Mouse (Mus musculus) MEL (cell line): ENCODE data around the gene Tmem232. TPM values are rescaled to one million over a fixed set of nuclear protein-coding genes. Genes with fewer than 3 reads are reported as not detected.

Source experiments
- DNase-seq: peaks from one replicate; pipeline ENCODE4 v3.0.0; 2011; ENCODE audit warnings: low read depth, low spot score
- H3K27ac ChIP-seq: 2 replicates; pipeline ENCODE4 v1.5.1; 2012; ENCODE audit warnings: low read depth, mild to moderate bottlenecking, control low read depth, low read length, moderate library complexity; ENCODE audit not compliant: control insufficient read depth
- H3K27me3 ChIP-seq, 2 experiments: fragments of 150-350 bp in 1 of 2; sonication (generic) in 1 of 2; 2 replicates each; pipeline ENCODE4 v1.6.1; 2012; ENCODE audit warnings: low read length in 2 of 2, mild to moderate bottlenecking in 2 of 2, improper control_type of control experiment in 1 of 2, moderate library complexity in 1 of 2; ENCODE audit not compliant: insufficient read depth in 2 of 2, control insufficient read depth in 1 of 2
- H3K36me3 ChIP-seq, 2 experiments: 2 replicates each; pipeline ENCODE4 v1.6.1; 2012 to 2014; ENCODE audit warnings: low read length in 2 of 2, improper control_type of control experiment in 1 of 2, inconsistent platforms in 1 of 2, mild to moderate bottlenecking in 1 of 2; ENCODE audit not compliant: insufficient read depth in 2 of 2, control insufficient read depth in 1 of 2
- H3K4me1 ChIP-seq, 2 experiments: fragments of 150-350 bp in 1 of 2; sonication (generic) in 1 of 2; 2 replicates each; pipeline ENCODE4 v1.6.1; 2012; ENCODE audit warnings: low read length in 2 of 2, improper control_type of control experiment in 1 of 2, mild to moderate bottlenecking in 1 of 2; ENCODE audit not compliant: insufficient read depth in 2 of 2, control insufficient read depth in 1 of 2
- H3K4me3 ChIP-seq, 2 experiments: fragments of 150-350 bp in 1 of 2; sonication (generic) in 1 of 2; 2 replicates each; pipeline ENCODE4 v1.5.1; 2012; ENCODE audit warnings: low read depth in 2 of 2, low read length in 2 of 2, mild to moderate bottlenecking in 2 of 2, moderate library complexity in 2 of 2, control low read depth in 1 of 2, improper control_type of control experiment in 1 of 2; ENCODE audit not compliant: control insufficient read depth in 1 of 2, insufficient read depth in 1 of 2
- H3K79me2 ChIP-seq: 2 replicates; pipeline ENCODE4 v1.6.1; 2012; ENCODE audit warnings: mild to moderate bottlenecking, low read length, moderate library complexity; ENCODE audit not compliant: control insufficient read depth, poor library complexity, insufficient read depth
- H3K9ac ChIP-seq: 2 replicates; pipeline ENCODE4 v1.6.1; 2012; ENCODE audit warnings: low read depth, mild to moderate bottlenecking, control low read depth, low read length, moderate library complexity; ENCODE audit not compliant: control insufficient read depth, poor library complexity, severe bottlenecking
- H3K9me3 ChIP-seq: fragments of 150-350 bp; sonication (generic); replicated peaks from 2 replicates; pipeline ENCODE4 v1.6.1; 2012; ENCODE audit warnings: mild to moderate bottlenecking, low read length, improper control_type of control experiment, moderate library complexity; ENCODE audit not compliant: insufficient read depth
- CHD1 ChIP-seq: IDR thresholded peaks from 2 replicates; pipeline ENCODE4 v1.6.1; 2012; ENCODE audit warnings: low read depth, mild to moderate bottlenecking, inconsistent platforms, low read length, improper control_type of control experiment
- E2F4 ChIP-seq: IDR thresholded peaks from 2 replicates; pipeline ENCODE4 v1.6.1; 2011; ENCODE audit warnings: low read depth, low read length, improper control_type of control experiment, borderline replicate concordance
- GATA1 ChIP-seq: IDR thresholded peaks from 2 replicates; pipeline ENCODE4 v1.6.1; 2011; ENCODE audit warnings: low read depth, low read length, improper control_type of control experiment
- HCFC1 ChIP-seq: IDR thresholded peaks from 2 replicates; pipeline ENCODE4 v1.6.1; 2012; ENCODE audit warnings: low read depth, mild to moderate bottlenecking, inconsistent platforms, low read length, improper control_type of control experiment, moderate library complexity
- JUND ChIP-seq: IDR thresholded peaks from 2 replicates; pipeline ENCODE4 v1.6.1; 2011; ENCODE audit warnings: low read depth, mild to moderate bottlenecking, improper control_type of control experiment, low read length
- MAFK ChIP-seq: IDR thresholded peaks from 2 replicates; pipeline ENCODE4 v1.6.1; 2011; ENCODE audit warnings: low read depth, mild to moderate bottlenecking, low read length, improper control_type of control experiment, borderline replicate concordance
- MAZ ChIP-seq: IDR thresholded peaks from 2 replicates; pipeline ENCODE4 v1.6.1; 2012; ENCODE audit warnings: low read depth, mild to moderate bottlenecking, inconsistent platforms, low read length, improper control_type of control experiment
- MXI1 ChIP-seq: IDR thresholded peaks from 2 replicates; pipeline ENCODE4 v1.6.1; 2011; ENCODE audit warnings: mild to moderate bottlenecking, low read depth, low read length, improper control_type of control experiment
- NRF1 ChIP-seq: IDR thresholded peaks from 2 replicates; pipeline ENCODE4 v1.6.1; 2014; ENCODE audit warnings: low read depth, mild to moderate bottlenecking, inconsistent platforms, low read length, improper control_type of control experiment, moderate library complexity; ENCODE audit not compliant: poor library complexity, insufficient read depth, severe bottlenecking
- POLR2AphosphoS2 ChIP-seq: IDR thresholded peaks from 2 replicates; pipeline ENCODE4 v1.6.1; 2011; ENCODE audit warnings: low read length, improper control_type of control experiment
- SIN3A ChIP-seq: IDR thresholded peaks from 2 replicates; pipeline ENCODE4 v1.6.1; 2012; ENCODE audit warnings: low read length, improper control_type of control experiment, inconsistent platforms
- TAL1 ChIP-seq: IDR thresholded peaks from 2 replicates; pipeline ENCODE4 v1.6.1; 2012; ENCODE audit warnings: mild to moderate bottlenecking, inconsistent platforms, low read length, moderate library complexity, mixed read lengths
- TCF12 ChIP-seq: IDR thresholded peaks from 2 replicates; pipeline ENCODE4 v1.6.1; 2014; ENCODE audit warnings: low read depth, mild to moderate bottlenecking, inconsistent platforms, low read length, improper control_type of control experiment, moderate library complexity
- UBTF ChIP-seq: IDR thresholded peaks from 2 replicates; pipeline ENCODE4 v1.6.1; 2012; ENCODE audit warnings: low read depth, mild to moderate bottlenecking, inconsistent platforms, low read length, improper control_type of control experiment, moderate library complexity, borderline replicate concordance; ENCODE audit not compliant: insufficient read depth
- USF2 ChIP-seq, 2 experiments: IDR thresholded peaks; 2 replicates each; pipeline ENCODE4 v1.6.1; 2011 to 2012; ENCODE audit warnings: improper control_type of control experiment in 2 of 2, low read length in 2 of 2, borderline replicate concordance in 1 of 2, inconsistent platforms in 1 of 2, low read depth in 1 of 2, mild to moderate bottlenecking in 1 of 2; ENCODE audit not compliant: insufficient read depth in 1 of 2
- ZC3H11A ChIP-seq: IDR thresholded peaks from 2 replicates; pipeline ENCODE4 v1.6.1; 2012; ENCODE audit warnings: low read depth, mild to moderate bottlenecking, inconsistent platforms, low read length, improper control_type of control experiment
- ZKSCAN1 ChIP-seq: IDR thresholded peaks from 2 replicates; pipeline ENCODE4 v1.6.1; 2012; ENCODE audit warnings: low read depth, mild to moderate bottlenecking, inconsistent platforms, low read length, improper control_type of control experiment, moderate library complexity
- ZMIZ1 ChIP-seq: IDR thresholded peaks from 2 replicates; pipeline ENCODE4 v1.6.1; 2012; ENCODE audit warnings: low read depth, mild to moderate bottlenecking, inconsistent platforms, low read length, improper control_type of control experiment, moderate library complexity
- polyA plus RNA-seq, 2 experiments: library from polyadenylated mRNA; stranded (reverse) in 1 of 2; unstranded in 1 of 2; fragments of >175 nt in 1 of 2; fragments of >200 nt in 1 of 2; gene quantifications; 2 replicates each; pipeline versions ENCODE4 v1.2.1 to v1.2.4; 2012; ENCODE audit warnings: low replicate concordance in 2 of 2, low read depth in 1 of 2; ENCODE audit not compliant: insufficient read length in 2 of 2, insufficient read depth in 1 of 2, missing spikeins in 1 of 2
- total RNA-seq: library from RNA; depleted of rRNA; stranded (reverse); fragments of 300-350 nt; gene quantifications from 2 replicates; pipeline ENCODE4 v1.2.3, GENCODE M21; 2012

Tmem232 gene
- total and polyA plus RNA-seq, 3 experiments = 0.04 TPM; not detected in 2

DNA sequence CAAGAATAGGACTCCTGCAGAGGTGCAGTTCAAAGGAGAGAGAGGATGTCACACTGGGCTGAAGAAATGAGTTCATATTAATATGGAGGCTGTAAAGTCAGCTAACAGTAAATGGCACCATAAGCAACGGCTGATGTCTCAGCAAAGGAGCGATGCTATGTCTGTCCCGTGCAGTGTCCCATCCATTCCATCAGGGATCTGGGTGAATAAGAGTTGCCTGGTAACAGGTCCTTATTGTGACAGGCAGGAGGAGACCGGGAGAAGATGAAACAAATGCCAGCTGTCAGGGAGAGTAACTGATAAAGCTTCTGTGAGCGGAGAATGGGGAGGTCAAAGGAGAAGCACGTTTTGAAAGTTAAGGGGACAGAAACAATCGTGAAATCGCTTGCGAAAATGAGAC, 135.3 kb downstream of the Tmem232 start:
- TF ChIP-seq HCFC1 = no peak
- no peak for TF ChIP-seq POLR2AphosphoS2
- Histone ChIP-seq H3K9me3 (no peaks in the 10 kb centered on the region), H3K27me3 (no peaks in the 10 kb centered on the region), H3K27ac (no peak overlapping the region), H3K4me3 (no peak overlapping the region), H3K36me3 (no peaks in the 10 kb centered on the region), H3K9ac (no peak overlapping the region), H3K79me2 (no peaks in the 10 kb centered on the region), H3K4me1 (no peaks in the 10 kb centered on the region)
- DNase-seq = no peak

DNA sequence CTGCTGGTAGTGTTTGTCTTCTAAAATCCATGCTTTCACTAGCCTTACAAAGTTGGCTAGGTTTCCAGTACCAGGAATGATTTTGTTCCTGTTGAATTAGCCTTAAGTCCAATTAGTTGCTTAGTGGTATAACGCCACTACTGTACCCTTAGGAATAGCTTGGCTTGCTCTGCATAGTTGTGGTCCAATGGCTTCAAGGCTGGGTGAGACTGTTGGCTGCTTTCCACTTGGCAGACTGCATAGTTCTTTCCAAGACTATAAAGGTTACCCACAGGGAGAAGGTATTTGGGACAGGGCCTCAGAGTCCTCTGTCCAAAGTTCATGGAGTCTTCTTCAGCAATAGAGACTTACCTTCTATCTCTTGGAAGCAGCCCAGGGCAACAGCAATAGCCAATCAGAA, 139.7 kb downstream of the Tmem232 start:
- Histone ChIP-seq H3K27me3 (no peaks in the 10 kb centered on the region), H3K9ac (no peak overlapping the region), H3K4me1 (no peaks in the 10 kb centered on the region), H3K4me3 (no peak overlapping the region), H3K36me3 (no peaks in the 10 kb centered on the region), H3K79me2 (no peaks in the 10 kb centered on the region), H3K9me3 (no peaks in the 10 kb centered on the region), H3K27ac (no peak overlapping the region)
- DNase-seq = no peak
- TF ChIP-seq ZC3H11A = no peak
- TF ChIP-seq TAL1 = no peak
- no peak for TF ChIP-seq MAFK
- TF ChIP-seq CHD1 = no peak
- TF ChIP-seq TCF12 = no peak
- TF ChIP-seq GATA1 = no peak
- TF ChIP-seq MAZ = no peak
- TF ChIP-seq ZKSCAN1 = no peak
- TF ChIP-seq USF2 (IDR thresholded peaks at IDR 0.05; ENCODE audit: borderline replicate concordance in 1 of 2, insufficient read depth in 1 of 2, low read depth in 1 of 2, low read length in 2 of 2) = no peak
- TF ChIP-seq NRF1 = no peak
- no peak for TF ChIP-seq ZMIZ1
- no peak for TF ChIP-seq MXI1
- no peak for TF ChIP-seq E2F4
- no peak for TF ChIP-seq POLR2AphosphoS2
- TF ChIP-seq SIN3A = no peak
- TF ChIP-seq UBTF = no peak
- no peak for TF ChIP-seq JUND
